Mouse (Mus musculus): ENCODE measurements at regions not wholly inside any gene's neighbourhood (a gene's known extent, or its start where the extent isn't known, plus 50 kb on each side); places are given as distances from the start of the nearest gene placed in this dataset.
A peak's percentile ranks its signal among the peaks of the same experiment; 100 is the strongest.

GRCm38 (mm10) chr3:9373896-9374295 lies 236.0 kb downstream of the Zfp704 start:
- no peak for DNase-seq

GRCm38 (mm10) chr3:9370096-9370495 lies 239.8 kb downstream of the Zfp704 start:
- DNase-seq: no peak

- DNase-seq: no peak
Observed at GRCm38 (mm10) chr3:9365791-9366190, 244.1 kb downstream of the Zfp704 start.

- DNase-seq: no peak
Observed at GRCm38 (mm10) chr3:9359186-9359585, 250.7 kb downstream of the Zfp704 start.

GRCm38 (mm10) chr3:9358111-9358510 lies 251.8 kb downstream of the Zfp704 start:
- DNase-seq: no peak

- no peak for DNase-seq
Observed at GRCm38 (mm10) chr3:9357639-9358038, 252.2 kb downstream of the Zfp704 start.

GRCm38 (mm10) chr3:9355875-9356274 lies 254.0 kb downstream of the Zfp704 start:
- no peak for DNase-seq

GRCm38 (mm10) chr3:9354756-9355155 lies 255.1 kb downstream of the Zfp704 start:
- no peak for DNase-seq

- DNase-seq: no peak
Observed at GRCm38 (mm10) chr3:9352251-9352650, 257.6 kb downstream of the Zfp704 start.

GRCm38 (mm10) chr3:9349822-9350221 lies 260.1 kb downstream of the Zfp704 start:
- DNase-seq: no peak

GRCm38 (mm10) chr3:9347446-9347860 lies 262.4 kb downstream of the Zfp704 start:
- DNase-seq: peak; percentile 37 to 47

- peak; percentile 47 to 57 for DNase-seq
Observed at GRCm38 (mm10) chr3:9346857-9347445, 262.9 kb downstream of the Zfp704 start.

GRCm38 (mm10) chr3:9346356-9346755 lies 263.5 kb downstream of the Zfp704 start:
- peak in 1 of 2 experiments; percentile 18 for DNase-seq

GRCm38 (mm10) chr3:9345885-9346284 lies 264.0 kb downstream of the Zfp704 start:
- DNase-seq: no peak

- DNase-seq: peak in 1 of 2 experiments; percentile 14
Observed at GRCm38 (mm10) chr3:9343586-9343985, 266.3 kb downstream of the Zfp704 start.

- DNase-seq: no peak
Observed at GRCm38 (mm10) chr3:9342167-9342566, 267.7 kb downstream of the Zfp704 start.

GRCm38 (mm10) chr3:9341657-9342056 lies 268.2 kb downstream of the Zfp704 start:
- no peak for DNase-seq

GRCm38 (mm10) chr3:9341244-9341643 lies 268.6 kb downstream of the Zfp704 start:
- no peak for DNase-seq

- peak; percentile 46 to 55 for DNase-seq
Observed at GRCm38 (mm10) chr3:9340788-9341187, 269.1 kb downstream of the Zfp704 start.

- peak in 1 of 2 experiments; percentile 25 for DNase-seq
Observed at GRCm38 (mm10) chr3:9340344-9340743, 269.5 kb downstream of the Zfp704 start.

- no peak for DNase-seq
Observed at GRCm38 (mm10) chr3:9339669-9340068, 270.2 kb downstream of the Zfp704 start.

GRCm38 (mm10) chr3:9335580-9335979 lies 274.3 kb downstream of the Zfp704 start:
- DNase-seq: no peak
